Mouse (Mus musculus) skeletal muscle tissue, adult 2 months (tissue): ENCODE measurements around the gene Ticam1.
"Not testable (repeated sequence)": the region's sequence is repeated elsewhere in the genome, so short reads cannot be mapped to it uniquely, and the experiment has no call there.

Experiments used
- DNase-seq: peaks from one replicate; pipeline ENCODE4 v3.0.0-alpha.2; 2012; ENCODE audit warnings: low read depth, low spot score

Ticam1 gene

DNA sequence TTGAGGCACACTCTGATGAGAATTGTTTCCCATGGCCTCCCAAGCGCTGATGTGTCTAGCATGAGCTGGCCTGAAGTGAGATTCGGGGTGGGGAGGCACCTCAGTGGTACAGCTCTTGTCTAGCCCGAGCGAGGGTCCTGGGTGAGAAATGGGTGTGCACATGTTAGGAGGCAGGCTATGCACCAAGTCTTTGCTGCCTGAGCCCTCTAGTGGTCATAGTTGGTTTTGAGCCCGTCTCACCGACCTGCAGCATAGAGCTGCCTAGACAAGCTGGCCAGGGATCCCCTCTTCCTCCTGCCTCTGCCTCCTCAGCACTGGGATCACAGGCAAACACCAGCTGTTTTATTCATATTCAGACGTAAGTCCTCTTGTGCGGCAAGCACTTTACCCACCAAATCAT is 12.6 kb downstream of the Ticam1 start:
- peak; percentile 80 for DNase-seq

DNA sequence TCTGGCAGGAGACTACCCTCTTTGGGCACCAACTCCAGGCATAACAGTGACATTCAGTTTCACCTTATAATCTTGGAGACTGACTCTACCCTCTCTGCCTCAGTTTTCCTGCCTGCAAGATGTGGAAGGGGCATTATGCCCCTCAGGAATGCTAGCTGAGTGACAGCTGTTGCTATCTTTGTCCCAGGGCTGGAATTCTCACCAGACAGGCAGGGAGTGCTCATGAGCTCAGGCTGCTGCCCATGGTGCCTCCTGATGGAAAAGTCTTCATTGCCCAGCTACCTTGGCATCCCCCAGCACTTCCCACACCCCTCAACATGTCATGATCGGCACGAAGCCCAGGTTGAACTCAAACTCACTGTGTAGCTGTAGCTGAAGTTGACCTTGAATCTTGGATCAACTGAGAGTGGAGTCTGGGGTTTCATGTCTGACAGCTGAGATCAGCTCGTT is 13.9 kb downstream of the Ticam1 start:
- DNase-seq: peak; percentile 87

GRCm38 (mm10) chr17:56261166-56261565 is 15.4 kb downstream of the Ticam1 start:
- DNase-seq: peak; percentile 96

- no peak for DNase-seq
Observed at GRCm38 (mm10) chr17:56259301-56260037, 17.1 kb downstream of the Ticam1 start.

DNA sequence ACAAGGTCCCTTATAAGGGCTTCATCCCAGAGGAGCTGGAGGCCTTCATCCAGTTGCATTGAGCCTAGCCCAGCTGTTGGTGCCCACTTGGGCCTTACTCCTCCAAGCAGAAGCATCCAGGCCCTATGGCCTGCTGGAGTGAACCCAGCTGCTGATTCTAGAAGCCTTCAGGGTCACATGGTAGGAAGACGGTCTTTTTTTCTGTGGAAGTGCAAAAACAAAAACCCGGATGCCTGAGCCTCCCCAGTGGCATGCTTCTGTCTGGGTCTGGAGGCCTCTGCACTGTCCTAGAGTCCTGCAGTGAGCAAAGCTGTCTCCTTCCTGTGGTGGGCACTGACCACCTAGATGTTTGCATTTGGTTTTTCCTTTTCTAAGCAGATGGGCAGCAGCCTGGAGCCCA is 17.8 kb downstream of the Ticam1 start:
- DNase-seq: not testable (repeated sequence)

DNA sequence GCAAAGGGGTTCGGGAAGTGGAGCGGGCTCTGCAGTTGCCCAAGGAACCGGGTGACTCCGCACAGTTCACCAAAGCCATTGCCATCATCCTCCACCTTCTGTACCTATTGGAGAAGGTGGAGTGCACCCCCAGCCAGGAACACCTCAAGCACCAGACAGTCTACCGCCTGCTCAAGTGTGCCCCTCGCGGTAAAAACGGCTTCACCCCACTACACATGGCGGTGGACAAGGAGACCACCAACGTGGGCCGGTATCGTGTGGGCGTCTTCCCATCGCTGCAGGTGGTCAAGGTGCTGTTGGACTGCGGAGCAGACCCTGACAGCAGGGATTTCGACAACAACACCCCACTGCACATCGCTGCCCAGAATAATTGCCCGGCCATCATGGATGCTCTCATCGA is 18.3 kb downstream of the Ticam1 start:
- not testable (repeated sequence) for DNase-seq

- no peak for DNase-seq
Observed at GRCm38 (mm10) chr17:56257181-56257894, 19.2 kb downstream of the Ticam1 start.

DNA sequence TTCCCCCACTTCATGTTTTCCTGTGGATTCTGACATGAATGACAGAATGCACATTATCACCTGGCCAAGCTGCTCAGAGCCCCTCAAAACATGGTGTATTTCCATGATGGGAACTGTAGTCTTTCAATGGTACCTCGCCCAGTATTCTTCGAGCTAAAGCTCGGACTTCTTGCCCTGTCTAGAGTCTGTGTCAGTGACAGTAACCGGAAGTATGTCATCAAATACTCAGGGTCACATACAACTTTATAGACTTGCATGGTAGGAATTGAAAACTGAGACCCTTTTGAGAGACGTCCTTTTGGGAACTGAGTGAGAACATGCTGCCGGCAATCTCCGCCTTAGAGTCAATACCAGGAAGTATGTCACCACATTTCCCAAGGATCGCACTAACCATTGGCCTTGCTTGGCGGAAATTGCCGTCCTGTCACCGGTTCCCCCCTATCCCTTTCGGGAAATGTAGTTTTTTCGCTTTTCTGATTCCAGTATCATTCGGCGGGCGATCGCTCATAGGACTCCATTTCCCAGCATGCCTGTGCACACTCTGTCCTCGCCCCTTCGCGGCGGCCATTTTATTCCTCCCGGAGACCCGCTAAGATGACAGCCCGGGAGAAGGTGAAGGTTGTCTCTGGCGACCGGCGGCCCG is 20.2 kb downstream of the Ticam1 start, which contains the start of gene Fem1a:
Gene Fem1a, plus strand, starts transcription at position 572 of the 643 bp plus-strand sequence.
- DNase-seq: peak; percentile 98

DNA sequence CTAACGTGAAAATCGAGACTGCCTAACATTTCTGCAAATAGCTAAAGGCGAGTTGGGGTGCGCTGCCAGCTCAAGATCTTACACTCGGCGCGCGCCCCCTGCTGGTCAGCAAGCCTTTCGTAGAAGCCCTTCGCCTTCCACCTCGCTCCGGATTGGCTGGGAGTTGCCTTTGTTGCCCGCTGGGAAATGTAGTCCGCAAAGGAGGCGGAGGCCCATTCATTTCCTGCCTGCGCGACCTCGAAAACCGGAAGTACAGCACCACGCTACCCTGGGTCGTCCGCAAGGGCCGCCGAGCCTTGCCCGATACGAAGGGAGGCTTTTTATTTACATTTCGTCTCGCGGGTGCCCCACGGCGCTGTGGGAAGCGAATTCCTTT is 20.7 kb downstream of the Ticam1 start:
- peak; percentile 98 for DNase-seq

DNA sequence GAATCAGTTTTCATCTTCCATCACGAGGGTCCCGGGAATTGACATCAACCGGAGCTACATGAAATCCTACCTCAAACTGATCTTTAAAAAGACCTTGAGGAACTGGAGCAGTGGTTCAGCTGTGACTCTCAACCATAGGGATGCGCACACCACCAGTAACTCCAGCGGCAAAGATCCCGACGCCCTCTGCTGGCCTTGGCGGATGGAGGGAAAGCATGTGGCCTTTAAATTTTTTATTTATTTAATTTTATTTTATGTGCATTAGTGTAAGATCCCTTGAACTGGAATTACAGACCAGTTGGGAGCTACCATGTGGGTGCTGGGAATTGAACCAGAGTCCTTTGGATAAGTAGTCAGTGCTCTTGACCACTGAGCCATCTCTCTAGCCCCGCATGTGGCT is 21.2 kb downstream of the Ticam1 start:
- DNase-seq: no peak

- DNase-seq: no peak
Observed at GRCm38 (mm10) chr17:56254695-56255094, 21.9 kb downstream of the Ticam1 start.

DNA sequence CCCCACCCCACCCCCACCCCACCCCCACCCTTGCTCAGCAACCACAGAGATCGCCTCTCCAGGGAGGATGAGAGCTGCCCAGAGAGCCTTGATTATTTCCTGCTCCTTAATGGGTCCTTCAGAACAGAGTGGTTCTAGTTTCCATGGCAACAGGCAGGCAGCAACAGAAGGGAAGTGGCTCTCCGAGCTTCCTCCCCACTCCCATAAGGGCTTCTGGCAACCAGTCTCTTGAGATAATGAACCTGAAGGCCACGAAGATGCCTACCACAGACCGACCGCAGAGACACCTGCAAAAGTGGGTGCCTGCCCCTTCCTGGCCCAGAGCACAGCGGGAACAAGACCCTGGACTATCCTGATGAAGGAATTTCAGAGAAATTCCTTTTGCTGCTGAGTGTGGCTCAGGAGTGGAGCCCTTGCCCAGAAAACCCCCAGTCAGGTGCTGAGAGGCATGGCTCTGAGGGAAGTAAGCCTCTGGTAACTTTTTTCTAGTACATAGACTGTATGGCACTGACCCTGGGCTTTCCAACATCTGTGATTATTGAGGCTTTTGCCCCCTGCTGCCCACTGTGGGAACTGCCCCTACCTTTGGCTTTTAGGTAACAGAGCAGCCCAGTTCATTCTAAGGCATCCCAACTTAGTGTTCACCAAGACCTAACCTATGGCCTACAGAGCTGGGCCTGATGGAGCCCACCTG is 25.3 kb downstream of the Ticam1 start:
- peak; percentile 21 for DNase-seq

- no peak for DNase-seq
Observed at GRCm38 (mm10) chr17:56245608-56246007, 31.0 kb downstream of the Ticam1 start.

- DNase-seq: peak; percentile 74
Observed at GRCm38 (mm10) chr17:56241541-56242401, 34.8 kb downstream of the Ticam1 start.

DNA sequence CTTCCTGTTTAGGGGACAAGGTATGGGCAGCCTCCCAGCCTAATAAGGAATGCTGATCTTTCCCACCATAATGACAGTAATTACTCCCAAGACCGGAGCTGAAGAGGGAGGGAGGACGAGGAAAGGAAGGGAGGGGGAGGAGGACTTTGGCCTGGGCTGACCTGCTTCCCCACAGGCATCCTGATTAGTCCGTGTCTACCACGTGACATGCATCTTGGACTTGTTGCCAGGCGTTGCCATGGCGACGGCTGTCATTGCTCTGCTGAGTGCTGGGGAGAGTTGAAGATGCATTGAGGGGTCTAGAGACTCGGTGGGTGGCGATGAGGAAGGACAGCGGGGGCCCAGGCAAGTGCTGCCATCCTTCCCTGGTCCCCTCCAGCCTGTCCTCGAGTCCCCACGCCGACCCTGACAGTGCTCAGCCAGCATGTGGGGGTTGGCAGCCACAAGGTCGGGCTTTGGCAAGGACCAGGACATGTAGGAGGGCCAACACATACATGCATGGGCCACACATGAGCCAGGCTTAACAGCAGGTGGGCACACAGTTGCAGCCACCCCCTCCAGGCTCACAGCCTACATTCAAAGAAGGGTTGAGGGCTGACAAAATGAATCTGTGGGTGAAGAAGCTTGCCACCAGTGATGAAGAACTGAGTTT is 42.6 kb downstream of the Ticam1 start:
- no peak for DNase-seq

DNA sequence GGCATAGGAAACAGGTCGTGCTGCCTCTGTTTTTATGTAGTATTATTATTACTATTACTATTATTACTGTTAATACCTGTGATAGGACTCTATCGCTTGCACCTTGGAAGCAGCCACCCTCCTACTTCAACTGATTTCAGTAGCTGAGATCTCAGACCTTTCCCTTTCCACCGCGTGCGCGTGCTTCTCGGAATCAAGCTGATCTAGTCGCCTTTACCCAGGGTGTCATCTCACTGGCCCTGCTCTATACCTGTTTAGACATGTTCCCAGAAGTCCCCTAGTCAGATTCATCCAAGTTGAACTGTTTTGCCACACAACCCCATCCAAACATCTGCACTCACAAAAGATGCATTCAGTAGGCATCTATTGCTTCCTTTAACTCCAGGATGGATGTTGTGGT is 43.2 kb downstream of the Ticam1 start:
- no peak for DNase-seq

DNA sequence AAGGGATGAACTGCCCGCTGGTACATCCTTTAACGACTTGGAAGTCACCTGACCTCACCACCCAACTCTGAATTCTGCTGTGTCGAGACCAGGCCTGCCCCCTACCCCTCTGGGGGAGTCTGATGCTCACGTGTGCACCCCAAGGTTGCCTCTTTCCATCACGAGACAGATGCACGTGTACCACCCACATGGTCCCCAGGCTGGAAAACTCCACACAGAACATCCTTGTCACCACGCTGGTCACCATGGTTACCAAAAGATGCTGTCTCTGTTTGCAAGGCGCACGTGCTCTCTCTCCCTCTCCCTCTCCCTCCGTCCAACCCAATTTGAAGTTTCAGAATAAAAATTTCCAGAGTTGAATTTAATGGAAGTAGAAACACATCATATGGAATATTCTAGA is 46.6 kb downstream of the Ticam1 start:
- DNase-seq: no peak

DNA sequence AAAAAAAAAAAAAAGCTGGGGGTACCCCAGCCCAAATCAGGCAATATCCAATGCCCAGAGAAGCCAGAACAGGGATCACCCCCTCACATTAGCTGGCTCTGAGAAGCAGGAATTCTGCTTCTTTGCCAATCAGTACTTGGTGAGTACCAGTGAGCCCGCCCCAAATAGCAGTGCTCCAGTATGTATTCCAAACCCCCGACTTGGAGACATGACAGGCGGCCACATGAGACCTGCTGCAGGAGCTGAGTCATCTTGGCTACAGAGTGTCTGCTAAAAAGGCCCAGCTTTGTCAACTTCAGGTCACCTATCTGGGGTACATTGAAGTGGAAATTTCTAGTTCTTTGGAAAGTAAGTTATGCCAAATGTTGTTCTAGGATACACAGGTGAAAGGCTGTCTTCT is 50.0 kb downstream of the Ticam1 start:
- DNase-seq: no peak

DNA sequence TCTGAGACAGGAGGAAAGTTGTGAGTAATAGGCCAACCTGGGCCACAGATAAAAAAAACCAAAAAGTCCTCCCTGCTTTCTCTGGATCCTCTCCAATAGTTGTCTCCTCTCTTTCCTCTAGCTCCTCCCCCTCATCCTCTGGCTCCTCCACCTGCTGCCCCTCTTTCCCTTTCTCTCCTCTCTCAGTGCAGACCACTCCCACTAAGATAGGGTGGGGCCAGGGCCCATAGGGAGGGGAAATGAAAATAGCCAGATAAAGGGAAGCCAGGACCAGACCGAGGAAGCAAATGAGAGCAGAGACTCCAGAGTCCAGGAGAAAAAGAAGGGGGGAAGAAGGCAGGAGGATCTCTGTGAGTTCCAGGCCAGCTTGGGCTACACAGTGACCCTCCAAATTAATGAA is 51.7 kb downstream of the Ticam1 start:
- no peak for DNase-seq

DNA sequence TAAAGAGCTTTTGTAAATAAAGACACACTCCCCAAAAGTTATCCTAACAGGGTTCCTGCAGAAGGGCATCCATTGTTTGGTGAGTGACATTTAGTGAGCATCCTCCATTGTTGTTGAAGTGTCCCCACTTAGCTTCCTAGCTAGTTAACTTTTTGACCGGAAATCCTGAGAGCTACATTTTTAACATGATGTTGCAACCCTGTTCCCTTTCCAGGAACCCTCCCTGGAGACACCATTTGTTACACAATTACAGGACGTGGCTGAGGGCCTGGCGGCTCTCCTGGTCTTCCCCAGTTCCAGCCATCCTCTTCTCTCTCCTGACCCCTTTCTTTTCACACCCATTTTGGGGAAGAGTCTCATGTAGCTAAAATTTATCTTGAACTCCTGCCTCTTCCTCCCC is 56.8 kb downstream of the Ticam1 start:
- DNase-seq: peak; percentile 73
